Mouse (Mus musculus) spleen, postnatal 36 days (tissue): ENCODE measurements around the gene Eml1.

Experiments
- DNase-seq, 2 experiments: peaks; one replicate each; pipeline ENCODE4 v3.0.0; 2022; ENCODE audit warnings: low spot score in 2 of 2, mixed read lengths in 1 of 2

The Eml1 gene

DNA sequence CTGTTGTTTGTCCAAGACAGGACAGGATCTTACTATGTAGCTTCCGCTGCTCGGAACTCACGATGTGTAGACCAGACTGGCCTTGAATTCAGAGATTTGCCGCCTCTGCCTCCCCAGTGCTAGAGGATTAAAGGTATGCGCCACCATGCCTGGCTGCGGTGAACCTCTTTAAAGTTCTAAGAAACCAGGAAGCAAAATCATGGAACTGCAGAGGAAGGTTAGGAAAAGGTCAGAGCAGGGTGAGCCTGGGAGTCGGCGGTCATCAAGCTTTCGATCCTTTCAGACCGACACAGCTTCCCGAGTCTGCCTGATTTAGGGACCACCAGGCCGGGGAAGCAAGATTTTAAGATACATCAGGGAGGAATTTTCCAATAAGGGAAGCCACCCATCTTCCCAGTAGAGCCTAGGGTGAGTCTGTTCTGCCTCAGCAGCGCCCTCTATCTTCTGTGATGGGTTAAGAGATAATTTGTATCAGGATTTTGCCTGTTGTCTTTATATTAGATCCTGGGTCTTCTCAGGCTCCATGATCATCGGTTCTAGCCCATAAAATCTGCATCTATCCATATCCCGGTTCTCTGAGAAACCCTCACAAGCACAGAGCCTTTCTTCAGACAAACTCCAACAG is 176.6 kb downstream of the Eml1 start:
- no peak for DNase-seq

GRCm38 (mm10) chr12:108551731-108552130 is 181.0 kb downstream of the Eml1 start:
- no peak for DNase-seq

GRCm38 (mm10) chr12:108553079-108553478 is 182.3 kb downstream of the Eml1 start:
- DNase-seq, result no peak

DNA sequence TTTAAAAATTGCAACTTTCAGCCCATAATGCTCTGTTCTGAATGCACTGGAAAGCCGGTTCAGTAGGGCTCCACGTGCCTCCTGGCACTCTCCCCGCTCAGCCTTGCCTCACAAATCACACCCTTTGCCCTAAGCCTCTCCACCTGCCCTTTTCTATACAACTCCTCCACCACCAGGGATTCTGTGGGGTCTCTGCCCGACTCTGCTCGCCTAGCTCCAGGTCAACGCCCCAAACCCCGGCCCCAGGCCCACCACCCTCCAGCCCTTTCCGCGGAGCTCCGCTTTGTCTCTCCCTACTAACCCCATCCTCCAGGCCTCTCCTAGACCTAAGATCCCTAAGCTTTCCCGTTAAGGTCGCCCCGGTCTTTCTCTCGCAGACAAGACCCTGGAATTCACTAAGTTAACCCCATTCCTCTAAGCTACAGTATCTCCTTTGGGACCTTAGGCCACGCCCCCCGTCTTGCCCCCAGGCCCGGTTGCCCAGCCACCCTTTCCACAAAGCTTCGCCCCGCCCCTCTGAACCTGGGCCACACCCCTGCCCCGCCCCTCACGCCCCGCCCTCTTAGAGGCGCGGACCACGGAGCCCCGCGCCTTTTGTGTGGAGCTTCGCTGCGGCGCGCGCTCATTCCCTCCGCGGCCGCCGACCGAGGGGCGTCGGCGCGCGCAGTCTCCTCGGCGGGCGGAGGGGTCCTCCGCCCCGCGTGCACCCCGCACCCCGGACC is 183.5 kb downstream of the Eml1 start, which contains the start of gene Evl:
Gene Evl, plus strand, starts transcription at position 601 of the 722 bp plus-strand sequence.
- peak; percentile 48 to 50 for DNase-seq

DNA sequence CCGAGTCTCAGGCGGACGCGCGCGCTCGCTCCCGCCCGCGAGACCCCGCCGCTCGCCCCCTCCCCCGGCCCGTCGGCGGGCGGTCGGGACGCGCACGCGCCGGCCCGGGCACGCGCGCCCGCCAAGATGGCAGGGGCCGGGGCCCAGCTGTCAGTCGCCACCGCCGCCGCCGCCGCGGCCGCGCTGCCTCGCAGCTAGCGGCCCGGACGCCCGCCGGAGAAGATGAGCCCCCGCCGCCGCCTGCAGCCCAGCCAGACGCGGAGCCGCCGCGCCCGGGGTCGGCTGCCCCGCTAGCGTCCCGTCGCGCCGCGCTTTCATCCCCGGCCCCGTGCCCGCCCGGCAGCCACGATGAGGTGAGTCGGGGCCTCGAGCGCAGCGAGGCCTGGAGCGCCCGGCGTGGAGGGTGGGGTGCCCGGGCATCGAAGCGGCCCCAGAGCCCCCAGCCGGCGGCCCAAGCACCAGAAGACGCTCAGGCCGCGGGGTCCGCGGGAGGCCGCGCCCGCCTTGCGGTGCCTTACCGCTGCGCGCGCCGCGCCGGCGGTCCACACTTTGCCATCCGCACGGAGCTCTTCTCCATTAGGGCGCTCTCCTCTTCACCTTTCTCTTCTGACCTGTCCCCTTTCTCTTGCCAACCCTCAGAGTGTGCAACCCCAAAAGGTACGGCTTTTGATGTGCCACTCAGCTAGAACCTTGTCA is 184.3 kb downstream of the Eml1 start:
- DNase-seq, result no peak

DNA sequence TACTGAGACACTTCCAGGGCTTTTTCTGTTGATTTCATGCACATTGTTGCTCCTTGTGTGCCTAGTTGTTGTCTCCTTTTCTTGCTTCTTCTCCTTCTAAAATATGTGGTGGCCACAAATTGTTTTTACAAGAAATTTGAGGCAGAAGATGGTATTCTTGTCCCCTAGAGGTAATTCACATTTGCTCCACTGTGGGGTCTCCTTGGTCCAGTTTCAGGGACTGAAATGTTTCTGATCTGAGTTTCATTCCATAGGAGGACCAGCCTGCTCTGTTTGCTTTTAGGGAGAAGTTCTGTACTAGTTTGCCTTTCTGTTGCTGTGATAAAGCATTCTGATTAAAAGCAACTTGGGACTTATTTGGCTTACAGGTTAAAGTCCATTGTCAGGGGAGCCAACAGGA is 187.4 kb downstream of the Eml1 start:
- DNase-seq, result no peak

GRCm38 (mm10) chr12:108563238-108563637 is 192.5 kb downstream of the Eml1 start:
- DNase-seq, result no peak

GRCm38 (mm10) chr12:108564910-108565506 is 194.3 kb downstream of the Eml1 start:
- DNase-seq, result no peak

GRCm38 (mm10) chr12:108579156-108579871 is 208.6 kb downstream of the Eml1 start:
- no peak for DNase-seq

- no peak for DNase-seq
Observed at GRCm38 (mm10) chr12:108583775-108584174, 213.0 kb downstream of the Eml1 start.
